Mouse (Mus musculus) myocyte (in vitro differentiated cells): ENCODE data around the gene Ubox5.

Experiments
- MAX ChIP-seq: IDR thresholded peaks from one replicate; pipeline ENCODE4 v1.6.1; 2011; ENCODE audit warnings: low read depth, mild to moderate bottlenecking, control low read depth
- MYOG ChIP-seq, 3 experiments: IDR thresholded peaks; one replicate each; pipeline ENCODE4 v1.6.1; 2011; ENCODE audit warnings: control low read depth in 2 of 3, low read depth in 2 of 3, mild to moderate bottlenecking in 2 of 3; ENCODE audit not compliant: insufficient read length in 2 of 3, control insufficient read depth in 1 of 3, insufficient read depth in 1 of 3

- TF ChIP-seq MAX (no peak), MYOG (IDR thresholded peaks at IDR 0.05; ENCODE audit: control insufficient read depth in 1 of 3, insufficient read depth in 1 of 3, insufficient read length in 2 of 3, low read depth in 2 of 3) (no peak)
Observed at GRCm38 (mm10) chr2:130556292-130556691, 73.5 kb downstream of the Ubox5 start.
